Mouse (Mus musculus) liver, embryonic 14.5 days (tissue): ENCODE measurements around the gene Methig1. TPM values are rescaled to one million over a fixed set of nuclear protein-coding genes. Genes with fewer than 3 reads are reported as not detected.

Source experiments
- ATAC-seq: fragments of 200-750 bp; cut with Nextera tagmentation; 2 replicates; pipeline ENCODE4 v1.8.0; 2017; ENCODE audit warnings: moderate number of reproducible peaks, mild to moderate bottlenecking, moderate library complexity; ENCODE audit not compliant: insufficient read depth
- DNase-seq, 3 experiments: peaks; one replicate each; pipeline ENCODE4 v3.0.0-alpha.2; 2012 to 2013; ENCODE audit warnings: low read depth in 3 of 3, low spot score in 3 of 3
- H3K27ac ChIP-seq: fragments of 300-500 bp; sonication (generic); 2 replicates; pipeline ENCODE4 v1.5.1; 2014; ENCODE audit warnings: moderate library complexity, mild to moderate bottlenecking, control low read depth, inconsistent platforms
- H3K27me3 ChIP-seq: fragments of 300-500 bp; sonication (generic); 2 replicates; pipeline ENCODE4 v1.6.1; 2014; ENCODE audit warnings: mild to moderate bottlenecking, low read length, moderate library complexity; ENCODE audit not compliant: control insufficient read depth, insufficient read depth
- H3K36me3 ChIP-seq: fragments of 300-500 bp; sonication (generic); replicated peaks from 2 replicates; pipeline ENCODE4 v1.6.1; 2014; ENCODE audit warnings: low read depth; ENCODE audit not compliant: control insufficient read depth, insufficient read depth
- H3K4me1 ChIP-seq, 2 experiments: fragments of 200-500 bp in 1 of 2; fragments of 300-500 bp in 1 of 2; sonication (generic) in 1 of 2; replicated peaks; 2 replicates each; pipeline ENCODE4 v1.6.1; 2012 to 2014; ENCODE audit warnings: antibody characterized with exemption in 1 of 2, inconsistent platforms in 1 of 2, low read length in 1 of 2; ENCODE audit not compliant: control insufficient read depth in 2 of 2, insufficient read depth in 2 of 2
- H3K4me2 ChIP-seq: fragments of 300-500 bp; sonication (generic); 2 replicates; pipeline ENCODE4 v1.6.1; 2014; ENCODE audit warnings: low read depth, mild to moderate bottlenecking, control low read depth, moderate library complexity
- H3K4me3 ChIP-seq, 2 experiments: fragments of 200-500 bp in 1 of 2; fragments of 300-500 bp in 1 of 2; sonication (generic) in 1 of 2; 2 replicates each; pipeline ENCODE4 v1.5.1; 2012 to 2014; ENCODE audit warnings: low read depth in 2 of 2, low read length in 2 of 2, mild to moderate bottlenecking in 2 of 2, control low read depth in 1 of 2, inconsistent platforms in 1 of 2, moderate library complexity in 1 of 2; ENCODE audit not compliant: insufficient read depth in 1 of 2
- H3K9ac ChIP-seq: fragments of 300-500 bp; sonication (generic); replicated peaks from 2 replicates; pipeline ENCODE4 v1.6.1; 2014; ENCODE audit warnings: mild to moderate bottlenecking, control low read depth, moderate library complexity
- H3K9me3 ChIP-seq: fragments of 300-500 bp; sonication (generic); 2 replicates; pipeline ENCODE4 v1.6.1; 2016; ENCODE audit warnings: low read length, mixed read lengths; ENCODE audit not compliant: control insufficient read depth
- CTCF ChIP-seq: IDR thresholded peaks from 2 replicates; pipeline ENCODE4 v1.5.1; 2016; ENCODE audit warnings: antibody characterized with exemption, low read depth, control low read depth
- EP300 ChIP-seq: IDR thresholded peaks from 2 replicates; pipeline ENCODE4 v1.6.1; 2016; ENCODE audit warnings: antibody characterized with exemption, low read depth
- WGBS: fragments of 180-500 bp; shearing (Covaris S2); extraction: QIAGEN DNeasy Blood & Tissue Kit; methylation state at CpG from one replicate; pipeline ENCODE4 v1.1.7; 2014; ENCODE audit not compliant: insufficient replicate concordance; 5-methylcytosine and 5-hydroxymethylcytosine counted together
- polyA plus RNA-seq, 2 experiments: library from polyadenylated mRNA; depleted of rRNA in 1 of 2; stranded (reverse) in 1 of 2; unstranded in 1 of 2; fragments of >200 nt; fragmentation: Nextera tagmentation in 1 of 2; extraction: Ambion mirVana in 1 of 2; gene quantifications; 2 replicates each; pipeline versions ENCODE4 v1.2.1 to v1.2.3; 2012 to 2014

Gene Methig1
- polyA plus RNA-seq, 2 experiments, result 0.04 to 0.09 TPM

GRCm38 (mm10) chr15:100403318-100404000 is 50.5 kb downstream of the Methig1 start:
- Histone ChIP-seq H3K9ac (no peak overlapping the region), H3K36me3 (peaks cover 99% of the 10 kb centered on the region), H3K4me1 (peaks cover 0 to 6% of the 10 kb centered on the region in 2 experiments; a peak in 2 of 4 replicates), H3K4me2 (no peak overlapping the region), H3K9me3 (no peaks in the 10 kb centered on the region), H3K27ac (no peak overlapping the region), H3K4me3 (no peak overlapping the region), H3K27me3 (no peaks in the 10 kb centered on the region)
- 87% methylated on average over 16 of the region's 16 CpGs for WGBS
- peak; percentile 12; the same call in 1 of the 2 replicates for ATAC-seq
- no peak for DNase-seq
- TF ChIP-seq EP300 (no peak), CTCF (no peak)

GRCm38 (mm10) chr15:100406088-100406487 is 53.1 kb downstream of the Methig1 start:
- no peak overlapping the region for H3K27ac ChIP-seq
- 40% methylated on average over 5 of the region's 5 CpGs for WGBS

GRCm38 (mm10) chr15:100410918-100411672 is 58.1 kb downstream of the Methig1 start:
- H3K36me3 ChIP-seq, result peaks cover 49% of the 10 kb centered on the region
- TF ChIP-seq CTCF, result no peak
- TF ChIP-seq EP300, result no peak
- H3K4me1 ChIP-seq, result peaks cover 31 to 44% of the 10 kb centered on the region in 2 experiments
- peak overlapping the region; percentile 44 for H3K9ac ChIP-seq
- H3K4me2 ChIP-seq, result peak overlapping the region; percentile 57
- peak in 2 of 3 experiments; percentile 81 to 87 for DNase-seq
- H3K9me3 ChIP-seq, result no peaks in the 10 kb centered on the region
- 32% methylated on average over 14 of the region's 14 CpGs for WGBS
- peak overlapping the region; percentile 82 for H3K27ac ChIP-seq
- peak; percentile 77 for ATAC-seq
- H3K27me3 ChIP-seq, result no peaks in the 10 kb centered on the region
- H3K4me3 ChIP-seq, result peak overlapping the region; percentile 13 to 21; a peak in 2 of 4 replicates

More at GRCm38 (mm10) chr15:100406088-100406487, 53.1 kb downstream of the Methig1 start:
- DNase-seq (no peak), ATAC-seq (no peak)
- Histone ChIP-seq H3K9ac (no peak overlapping the region), H3K36me3 (peaks cover 94% of the 10 kb centered on the region), H3K4me1 (peaks cover 8 to 17% of the 10 kb centered on the region in 2 experiments), H3K4me3 (no peak overlapping the region), H3K27me3 (no peaks in the 10 kb centered on the region), H3K9me3 (no peaks in the 10 kb centered on the region), H3K4me2 (no peak overlapping the region)
- TF ChIP-seq EP300 (no peak), CTCF (no peak)

- no peak for DNase-seq
- H3K4me3 ChIP-seq, result no peak overlapping the region
Measured at GRCm38 (mm10) chr15:100411731-100412130, 58.8 kb downstream of the Methig1 start.

GRCm38 (mm10) chr15:100413306-100413705 is 60.4 kb downstream of the Methig1 start:
- no peak overlapping the region for H3K4me3 ChIP-seq
- no peak overlapping the region for H3K9ac ChIP-seq
- 37% methylated on average over 4 of the region's 5 CpGs for WGBS

More at GRCm38 (mm10) chr15:100411731-100412130, 58.8 kb downstream of the Methig1 start:
- Histone ChIP-seq H3K9ac (no peak overlapping the region), H3K36me3 (peaks cover 43% of the 10 kb centered on the region), H3K4me2 (no peak overlapping the region; the same call in 1 of the 2 replicates), H3K27ac (peak overlapping the region; percentile 77), H3K9me3 (no peaks in the 10 kb centered on the region), H3K4me1 (peaks cover 31 to 44% of the 10 kb centered on the region in 2 experiments), H3K27me3 (no peaks in the 10 kb centered on the region)
- no peak; the same call in 1 of the 2 replicates for ATAC-seq
- TF ChIP-seq CTCF, result no peak
- TF ChIP-seq EP300, result no peak
- 81% methylated on average over 5 of the region's 5 CpGs for WGBS

More at GRCm38 (mm10) chr15:100413306-100413705, 60.4 kb downstream of the Methig1 start:
- Histone ChIP-seq H3K4me2 (no peak overlapping the region), H3K36me3 (peaks cover 40% of the 10 kb centered on the region), H3K27me3 (no peaks in the 10 kb centered on the region), H3K9me3 (no peaks in the 10 kb centered on the region), H3K27ac (peak overlapping the region; percentile 63), H3K4me1 (peaks cover 42 to 58% of the 10 kb centered on the region in 2 experiments)
- no peak for ATAC-seq
- no peak for DNase-seq
- TF ChIP-seq CTCF (no peak), EP300 (no peak)
